Mouse (Mus musculus) embryonic facial prominence, embryonic 11.5 days (tissue): ENCODE results near the gene Ttc13. TPM values are rescaled to one million over a fixed set of nuclear protein-coding genes. Genes with fewer than 3 reads are reported as not detected.

ENCODE experiments used
- ATAC-seq: fragments of 200-750 bp; cut with Nextera tagmentation; replicated peaks from 2 replicates; pipeline ENCODE4 v1.8.0; 2017; ENCODE audit warnings: low read depth; ENCODE audit not compliant: insufficient number of reproducible peaks, low FRiP score, low TSS enrichment
- DNase-seq: peaks from one replicate; pipeline ENCODE4 v3.0.0-alpha.2; 2015; ENCODE audit warnings: low spot score
- H3K27ac ChIP-seq: fragments of 300-500 bp; sonication (generic); replicated peaks from 2 replicates; pipeline ENCODE4 v1.5.1; 2014; ENCODE audit warnings: mild to moderate bottlenecking, low read depth, low read length, control low read depth
- H3K27me3 ChIP-seq: fragments of 300-500 bp; sonication (generic); 2 replicates; pipeline ENCODE4 v1.6.1; 2014; ENCODE audit warnings: mild to moderate bottlenecking, low read length, moderate library complexity, mixed read lengths; ENCODE audit not compliant: control insufficient read depth, insufficient read depth
- H3K36me3 ChIP-seq: fragments of 300-500 bp; sonication (generic); replicated peaks from 2 replicates; pipeline ENCODE4 v1.6.1; 2014; ENCODE audit warnings: low read depth, mild to moderate bottlenecking, low read length, moderate library complexity, mixed read lengths; ENCODE audit not compliant: control insufficient read depth, insufficient read depth
- H3K4me1 ChIP-seq: fragments of 300-500 bp; sonication (generic); 2 replicates; pipeline ENCODE4 v1.6.1; 2014; ENCODE audit warnings: low read length, mixed read lengths; ENCODE audit not compliant: control insufficient read depth, insufficient read depth
- H3K4me2 ChIP-seq: fragments of 300-500 bp; sonication (generic); 2 replicates; pipeline ENCODE4 v1.6.1; 2014; ENCODE audit warnings: low read depth, mild to moderate bottlenecking, control low read depth, low read length, moderate library complexity
- H3K4me3 ChIP-seq: fragments of 300-500 bp; sonication (generic); 2 replicates; pipeline ENCODE4 v1.5.1; 2014; ENCODE audit warnings: low read depth, low read length, control low read depth
- H3K9ac ChIP-seq: fragments of 300-500 bp; sonication (generic); replicated peaks from 2 replicates; pipeline ENCODE4 v1.6.1; 2014; ENCODE audit warnings: mild to moderate bottlenecking, control low read depth, low read length
- H3K9me3 ChIP-seq: fragments of 300-500 bp; sonication (generic); replicated peaks from 2 replicates; pipeline ENCODE4 v1.6.1; 2016; ENCODE audit warnings: mild to moderate bottlenecking, low read length, inconsistent platforms, mixed read lengths; ENCODE audit not compliant: control insufficient read depth
- WGBS: fragments of 180-500 bp; shearing (Covaris S2); extraction: QIAGEN DNeasy Blood & Tissue Kit; methylation state at CpG from one replicate; pipeline ENCODE4 v1.1.7; 2014; 5-methylcytosine and 5-hydroxymethylcytosine counted together
- polyA plus RNA-seq: library from polyadenylated mRNA; unstranded; fragments of >200 nt; fragmentation: Nextera tagmentation; extraction: Ambion mirVana; gene quantifications from 2 replicates; pipeline ENCODE4 v1.2.1, GENCODE M21; 2014

The Ttc13 gene
- polyA plus RNA-seq, 1 experiment from 2014 or later, result 55.1 TPM

- Histone ChIP-seq H3K27ac (no peak overlapping the region), H3K4me1 (peaks cover 2% of the 10 kb centered on the region; the same call in 1 of the 2 replicates), H3K9ac (no peak overlapping the region), H3K4me2 (no peak overlapping the region), H3K27me3 (no peaks in the 10 kb centered on the region), H3K9me3 (no peaks in the 10 kb centered on the region), H3K36me3 (no peaks in the 10 kb centered on the region), H3K4me3 (no peak overlapping the region)
- ATAC-seq (no peak), DNase-seq (no peak)
- 84% methylated on average over 20 of the region's 20 CpGs for WGBS
Observed at GRCm38 (mm10) chr8:124651776-124652175, 70.0 kb downstream of the Ttc13 start.

DNA sequence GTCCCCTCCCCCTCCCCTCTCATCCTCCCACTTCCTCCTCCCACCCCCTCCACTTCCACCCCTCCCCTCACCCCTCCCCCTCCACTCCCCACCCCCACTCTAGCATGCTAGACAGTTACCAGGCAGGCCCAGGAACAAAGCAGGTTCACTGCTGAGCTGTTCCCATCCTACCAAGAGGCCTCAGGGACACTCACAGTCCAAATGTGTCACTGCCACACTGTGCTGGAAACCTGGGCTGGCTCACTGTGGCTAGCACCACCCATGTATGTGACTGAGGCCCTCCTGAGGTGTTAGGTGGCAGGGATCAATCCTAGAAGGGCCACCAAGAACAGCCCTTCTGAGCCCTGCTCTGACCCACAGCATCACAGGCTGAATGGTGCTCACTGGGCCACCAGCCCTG is 73.5 kb downstream of the Ttc13 start:
- H3K4me3 ChIP-seq, result no peak overlapping the region
- DNase-seq (no peak), ATAC-seq (no peak; the same call in 1 of the 2 replicates)
- no peak overlapping the region for H3K9ac ChIP-seq
- H3K36me3 ChIP-seq, result no peaks in the 10 kb centered on the region
- H3K9me3 ChIP-seq, result no peaks in the 10 kb centered on the region
- no peak overlapping the region for H3K4me2 ChIP-seq
- no peaks in the 10 kb centered on the region for H3K27me3 ChIP-seq
- no peaks in the 10 kb centered on the region for H3K4me1 ChIP-seq
- no peak overlapping the region for H3K27ac ChIP-seq

DNA sequence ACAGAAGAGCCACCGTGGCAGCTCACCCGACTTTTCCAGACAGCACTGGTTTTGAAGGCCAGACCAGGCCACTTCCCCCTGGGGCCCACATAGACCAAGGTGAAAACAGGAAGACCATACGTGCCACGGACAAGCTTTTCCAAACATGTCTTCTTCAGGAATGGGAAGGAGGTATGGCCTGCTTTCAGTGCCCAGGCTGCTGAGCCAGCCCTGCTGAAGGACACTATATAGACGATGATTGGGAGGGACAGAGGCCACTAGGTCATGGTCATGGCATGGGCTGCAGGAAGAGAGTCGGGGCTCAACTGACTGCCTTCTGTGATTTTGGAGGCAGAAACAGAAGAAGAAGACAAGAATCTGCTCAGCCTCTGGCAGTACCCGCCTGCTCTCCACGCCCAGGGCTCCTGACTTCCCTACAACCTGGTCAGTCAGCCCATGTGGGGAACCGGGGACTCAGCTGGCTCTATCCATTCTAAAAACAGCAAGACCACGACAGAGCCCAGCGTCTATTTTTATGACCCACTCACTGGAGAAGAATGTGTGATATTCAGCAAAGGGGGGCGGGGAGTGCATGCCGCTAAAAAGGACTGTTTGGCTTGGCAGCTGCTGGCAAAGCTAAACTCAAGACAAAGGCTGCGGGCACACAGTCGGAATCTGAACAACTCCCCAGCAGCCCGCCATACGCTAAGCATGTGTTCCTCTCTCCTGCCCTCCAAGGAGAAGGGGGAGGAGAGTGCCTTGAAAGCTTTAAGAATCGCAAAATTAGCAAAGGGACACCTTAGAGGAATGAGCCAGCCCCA is 78.0 kb downstream of the Ttc13 start:
- H3K27me3 ChIP-seq, result no peaks in the 10 kb centered on the region
- 73% methylated on average over 18 of the region's 18 CpGs for WGBS
- no peak for ATAC-seq
- H3K36me3 ChIP-seq, result no peaks in the 10 kb centered on the region
- H3K27ac ChIP-seq, result no peak overlapping the region
- no peak overlapping the region for H3K9ac ChIP-seq
- H3K4me1 ChIP-seq, result no peaks in the 10 kb centered on the region
- DNase-seq, result no peak
- no peaks in the 10 kb centered on the region for H3K9me3 ChIP-seq
- no peak overlapping the region for H3K4me3 ChIP-seq
- no peak overlapping the region for H3K4me2 ChIP-seq

- Histone ChIP-seq H3K4me3 (no peak overlapping the region), H3K4me2 (no peak overlapping the region), H3K27me3 (no peaks in the 10 kb centered on the region), H3K9me3 (no peaks in the 10 kb centered on the region), H3K27ac (no peak overlapping the region), H3K36me3 (no peaks in the 10 kb centered on the region; the same call in 1 of the 2 replicates), H3K4me1 (no peaks in the 10 kb centered on the region), H3K9ac (no peak overlapping the region)
- DNase-seq (no peak), ATAC-seq (no peak)
- 96% methylated on average over 8 of the region's 8 CpGs for WGBS
Observed at GRCm38 (mm10) chr8:124641599-124641998, 80.2 kb downstream of the Ttc13 start.

DNA sequence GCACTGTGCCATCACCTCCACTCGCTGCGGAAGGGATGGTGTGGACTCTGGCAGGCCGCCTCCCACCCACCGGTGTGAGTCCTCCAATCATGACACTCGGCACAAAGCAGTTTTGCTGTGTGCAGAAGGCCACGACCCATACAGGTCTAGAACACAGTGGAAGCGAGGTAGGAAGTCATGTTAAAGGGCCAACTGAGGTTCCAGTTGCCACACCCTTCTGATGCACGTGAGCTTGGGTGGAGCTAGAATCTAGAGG is 86.6 kb downstream of the Ttc13 start:
- H3K27me3 ChIP-seq, result no peaks in the 10 kb centered on the region
- DNase-seq (no peak), ATAC-seq (no peak)
- H3K4me2 ChIP-seq, result no peak overlapping the region
- WGBS, result 88% methylated on average over 8 of the region's 8 CpGs
- H3K4me3 ChIP-seq, result no peak overlapping the region
- no peak overlapping the region for H3K9ac ChIP-seq
- no peak overlapping the region for H3K27ac ChIP-seq
- no peaks in the 10 kb centered on the region for H3K9me3 ChIP-seq
- H3K36me3 ChIP-seq, result no peaks in the 10 kb centered on the region; the same call in 1 of the 2 replicates
- no peaks in the 10 kb centered on the region for H3K4me1 ChIP-seq

DNA sequence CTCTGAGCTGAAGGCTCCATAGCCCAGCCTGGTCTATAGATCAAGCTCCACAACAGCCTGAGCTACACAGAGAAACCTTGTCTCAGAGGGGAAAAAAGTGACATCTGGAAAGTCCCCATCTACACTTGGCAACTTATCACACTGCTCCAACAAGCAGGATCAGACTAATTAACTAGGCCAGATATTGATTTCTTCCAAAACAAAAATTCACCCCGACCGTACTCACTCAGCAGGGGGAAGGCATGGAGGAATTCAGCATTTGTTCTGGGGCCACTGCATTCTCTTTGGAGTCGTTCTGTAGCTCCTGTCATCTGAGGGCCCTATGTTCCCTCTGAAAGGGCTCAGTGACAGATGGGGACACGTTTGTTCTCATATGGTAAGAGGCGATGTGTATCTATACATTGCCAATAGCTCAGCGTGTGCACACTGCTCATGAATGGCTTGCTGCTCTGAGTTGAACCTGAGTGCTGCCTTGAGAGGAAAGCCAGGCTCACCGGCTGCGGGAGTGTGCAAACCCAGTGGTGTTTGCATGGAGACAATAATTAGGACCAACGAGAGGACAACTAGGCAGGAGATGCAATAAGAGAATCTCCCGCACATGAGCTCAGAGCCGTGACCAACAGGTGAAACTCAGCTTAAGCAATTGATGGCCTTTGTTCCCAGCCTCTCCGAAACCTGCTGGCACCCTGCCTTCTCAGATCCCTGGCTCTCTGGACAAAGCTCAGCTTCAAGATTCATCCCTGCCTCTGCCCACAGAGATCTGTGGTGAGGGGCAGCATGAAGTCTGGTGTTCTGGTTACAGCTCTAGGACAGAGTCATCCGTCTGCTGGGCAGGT is 87.2 kb downstream of the Ttc13 start:
- no peak overlapping the region for H3K27ac ChIP-seq
- H3K36me3 ChIP-seq, result no peaks in the 10 kb centered on the region; the same call in 1 of the 2 replicates
- no peak overlapping the region for H3K4me3 ChIP-seq
- no peak overlapping the region for H3K9ac ChIP-seq
- ATAC-seq (no peak), DNase-seq (no peak)
- no peaks in the 10 kb centered on the region for H3K4me1 ChIP-seq
- WGBS, result 82% methylated on average over 13 of the region's 13 CpGs
- H3K27me3 ChIP-seq, result no peaks in the 10 kb centered on the region
- no peak overlapping the region; the same call in 1 of the 2 replicates for H3K4me2 ChIP-seq
- no peaks in the 10 kb centered on the region for H3K9me3 ChIP-seq

GRCm38 (mm10) chr8:124633001-124633703 is 88.6 kb downstream of the Ttc13 start:
- Histone ChIP-seq H3K9ac (no peak overlapping the region), H3K4me1 (no peaks in the 10 kb centered on the region), H3K36me3 (no peaks in the 10 kb centered on the region; the same call in 1 of the 2 replicates), H3K27ac (no peak overlapping the region), H3K9me3 (no peaks in the 10 kb centered on the region), H3K4me3 (no peak overlapping the region), H3K4me2 (no peak overlapping the region), H3K27me3 (no peaks in the 10 kb centered on the region)
- DNase-seq, result no peak
- ATAC-seq, result no peak
- WGBS, result 81% methylated on average over 14 of the region's 14 CpGs
